Mouse (Mus musculus): ENCODE results near the gene Nt5dc3.

Nt5dc3 gene

GRCm38 (mm10) chr10:86872591-86872990 lies 93.8 kb downstream of the Nt5dc3 start:
- no peak for DNase-seq (ENCODE audit: low spot score)

- no peak for DNase-seq (ENCODE audit: low spot score)
Measured at GRCm38 (mm10) chr10:86878721-86879120, 99.9 kb downstream of the Nt5dc3 start.

GRCm38 (mm10) chr10:86880071-86880806 lies 101.4 kb downstream of the Nt5dc3 start:
- no peak for DNase-seq (ENCODE audit: low spot score)

DNA sequence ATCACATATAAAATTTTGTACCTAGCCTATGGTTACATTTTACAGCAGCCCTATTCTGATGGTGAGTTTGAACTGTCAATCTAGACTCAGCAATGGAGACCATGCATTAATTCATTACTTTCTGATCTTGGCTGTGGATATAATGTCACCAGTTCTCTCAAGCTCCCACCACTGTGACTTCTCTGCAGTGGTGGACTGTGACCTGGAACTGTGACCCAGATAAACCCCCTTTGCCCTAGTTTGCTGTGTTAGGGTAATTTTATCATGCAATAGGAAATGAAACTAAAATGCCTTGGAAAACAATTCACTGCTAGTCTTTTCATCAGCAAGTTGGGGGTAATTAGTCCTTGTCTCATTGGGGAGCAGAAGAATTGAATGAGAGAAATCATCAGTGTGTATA lies 102.6 kb downstream of the Nt5dc3 start:
- no peak for DNase-seq (ENCODE audit: low spot score)

DNA sequence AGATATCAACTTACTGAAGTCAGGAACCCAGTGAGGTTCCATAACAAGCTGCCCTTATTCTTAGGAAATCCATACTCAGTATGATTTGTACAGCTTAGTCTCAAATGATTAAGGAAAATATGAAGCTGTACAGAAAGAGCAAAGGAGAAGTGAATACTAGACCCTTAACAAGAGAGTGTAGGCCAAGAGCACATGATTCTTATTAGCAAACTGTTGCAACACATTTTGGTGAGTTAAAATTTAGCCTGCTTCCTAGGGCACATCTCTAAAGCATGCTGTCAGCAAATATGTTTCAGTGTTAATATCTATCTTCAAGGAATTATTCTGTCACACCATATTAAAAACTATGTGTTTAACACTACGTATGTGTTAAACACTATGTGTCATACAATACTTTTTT lies 107.6 kb downstream of the Nt5dc3 start:
- no peak for DNase-seq (ENCODE audit: low spot score)

Data from spleen, adult 12 weeks (tissue).